Mouse (Mus musculus): ENCODE results near the gene Lcn6.

GRCm38 (mm10) chr2:25657652-25658051 is 18.9 kb upstream of the Lcn6 start, which contains the start of gene Lcn5:
- no peak for TF ChIP-seq EP300 (IDR thresholded peaks at IDR 0.05; ENCODE audit: low read depth)
- no peak for TF ChIP-seq CTCF (IDR thresholded peaks at IDR 0.05; ENCODE audit: low read depth)
